Mouse (Mus musculus) adrenal gland, postnatal 25 days (tissue): ENCODE results near the gene Hip1r. TPM values are rescaled to one million over a fixed set of nuclear protein-coding genes. Genes with fewer than 3 reads are reported as not detected.

Experiments
- DNase-seq: peaks from one replicate; pipeline ENCODE4 v3.0.0; 2021; ENCODE audit warnings: mixed read lengths
- total RNA-seq: library from RNA; stranded (reverse); gene quantifications from 2 replicates; pipeline ENCODE4 v1.2.3, GENCODE M21; 2021

Hip1r gene
- total RNA-seq, 1 experiment from 2014 or later, result 18.3 TPM

- no peak for DNase-seq
Measured at GRCm38 (mm10) chr5:123974179-123974485, 704 bp downstream of the Hip1r start.

- DNase-seq, result no peak
Measured at GRCm38 (mm10) chr5:123974616-123975111, 1.2 kb downstream of the Hip1r start.

- DNase-seq, result no peak
Measured at GRCm38 (mm10) chr5:123975668-123976180, 2.3 kb downstream of the Hip1r start.

- no peak for DNase-seq
Measured at GRCm38 (mm10) chr5:123977231-123977630, 3.8 kb downstream of the Hip1r start.

- no peak for DNase-seq
Measured at GRCm38 (mm10) chr5:123978131-123978530, 4.7 kb downstream of the Hip1r start.

- DNase-seq, result no peak
Measured at GRCm38 (mm10) chr5:123979221-123979979, 6.0 kb downstream of the Hip1r start.

- DNase-seq, result no peak
Measured at GRCm38 (mm10) chr5:123979980-123980369, 6.5 kb downstream of the Hip1r start.

GRCm38 (mm10) chr5:123980521-123981249 is 7.3 kb downstream of the Hip1r start:
- no peak for DNase-seq

GRCm38 (mm10) chr5:123981250-123981554 is 7.8 kb downstream of the Hip1r start:
- no peak for DNase-seq

- DNase-seq, result no peak
Measured at GRCm38 (mm10) chr5:123982838-123983237, 9.4 kb downstream of the Hip1r start.

- no peak for DNase-seq
Measured at GRCm38 (mm10) chr5:123985434-123985833, 12.0 kb downstream of the Hip1r start.

- no peak for DNase-seq
Measured at GRCm38 (mm10) chr5:123986925-123987324, 13.5 kb downstream of the Hip1r start.

GRCm38 (mm10) chr5:123987511-123987910 is 14.1 kb downstream of the Hip1r start:
- no peak for DNase-seq

GRCm38 (mm10) chr5:123989941-123990885 is 16.8 kb downstream of the Hip1r start:
- no peak for DNase-seq

- DNase-seq, result no peak
Measured at GRCm38 (mm10) chr5:123991321-123991720, 17.9 kb downstream of the Hip1r start.

- no peak for DNase-seq
Measured at GRCm38 (mm10) chr5:123992193-123992637, 18.8 kb downstream of the Hip1r start.

GRCm38 (mm10) chr5:123992794-123993193 is 19.4 kb downstream of the Hip1r start:
- DNase-seq, result peak; percentile 86

GRCm38 (mm10) chr5:123993263-123994036 is 20.0 kb downstream of the Hip1r start:
- DNase-seq, result no peak

- DNase-seq, result no peak
Measured at GRCm38 (mm10) chr5:123994468-123994867, 21.0 kb downstream of the Hip1r start.

- DNase-seq, result no peak
Measured at GRCm38 (mm10) chr5:123995388-123995787, 22.0 kb downstream of the Hip1r start.

- no peak for DNase-seq
Measured at GRCm38 (mm10) chr5:123996194-123996593, 22.8 kb downstream of the Hip1r start.

GRCm38 (mm10) chr5:123996695-123997094 is 23.3 kb downstream of the Hip1r start:
- no peak for DNase-seq
